Comparison of ENCODE assay signal across 26 mouse cellular contexts in genomic region chr13:114048688-114049087, GRCm38 (mm10).
DNase-seq lines count a peak whose midpoint lies in the region; ATAC-seq and TF ChIP-seq lines count a peak whose summit lies in the region.
"Had no signal": no experiment of that assay in that cellular context is flagged by ENCODE, and none has a peak within 500 bp of the region (broad histone marks: within the 10 kb centered on the region; RNA-seq: fewer than 3 reads in every experiment).

No protein-coding gene starts in this region.

- 0 out of 2 replicates have a peak, but pooled peaks cover 6% of the 10 kb centered on the region for H3K27me3 ChIP-seq in forebrain, embryonic 10.5 days (ENCODE audit: poor library complexity, severe bottlenecking)
- no peaks in the 10 kb centered on the region for H3K27me3 ChIP-seq in forebrain, embryonic 14.5 days (replicated peaks; ENCODE audit: control insufficient read depth, insufficient read depth, low read length)
- peaks cover 7% of the 10 kb centered on the region; the same call in 1 of the 2 replicates for H3K27me3 ChIP-seq in hindbrain, embryonic 10.5 days (ENCODE audit: insufficient read depth, poor library complexity, severe bottlenecking)
- no peaks in the 10 kb centered on the region for H3K27me3 ChIP-seq in hindbrain, embryonic 11.5 days (ENCODE audit: control insufficient read depth, insufficient read depth, low read length)
- no peaks in the 10 kb centered on the region for H3K27me3 ChIP-seq in ES-Bruce4 (ENCODE audit: control insufficient read depth, insufficient read depth, low read length, poor library complexity, severe bottlenecking)
- H3K27me3 ChIP-seq: embryonic facial prominence, embryonic 13.5 days; forebrain, embryonic 15.5 days; heart, embryonic 12.5 days; heart, embryonic 15.5 days; hindbrain, embryonic 12.5 days; hindbrain, embryonic 15.5 days had no signal

- no peak overlapping the region for H3K9ac ChIP-seq in forebrain, embryonic 14.5 days (ENCODE audit: low read length)
- no peak overlapping the region for H3K9ac ChIP-seq in hindbrain, embryonic 11.5 days (ENCODE audit: low read depth, low read length)
- no peak overlapping the region for H3K9ac ChIP-seq in ES-Bruce4 (ENCODE audit: low read depth, poor library complexity, severe bottlenecking)
- H3K9ac ChIP-seq: embryonic facial prominence, embryonic 13.5 days; forebrain, embryonic 15.5 days; heart, embryonic 12.5 days; heart, embryonic 15.5 days; hindbrain, embryonic 12.5 days; hindbrain, embryonic 15.5 days had no signal

- H3K4me3 ChIP-seq in forebrain, embryonic 10.5 days: no peak overlapping the region
- H3K4me3 ChIP-seq in forebrain, embryonic 14.5 days (ENCODE audit: low read depth, low read length): no peak overlapping the region
- no peak overlapping the region for H3K4me3 ChIP-seq in hindbrain, embryonic 10.5 days
- no peak overlapping the region for H3K4me3 ChIP-seq in hindbrain, embryonic 11.5 days (ENCODE audit: low read depth, low read length)
- no peak overlapping the region for H3K4me3 ChIP-seq in ES-Bruce4 (ENCODE audit: low read depth, low read length)
- H3K4me3 ChIP-seq: embryonic facial prominence, embryonic 10.5 days; embryonic facial prominence, embryonic 13.5 days; erythroblast, embryonic 14.5 days; forebrain, embryonic 15.5 days; heart, embryonic 12.5 days; heart, embryonic 15.5 days; hindbrain, embryonic 12.5 days; hindbrain, embryonic 15.5 days had no signal

- no peaks in the 10 kb centered on the region for H3K9me3 ChIP-seq in forebrain, embryonic 10.5 days
- no peaks in the 10 kb centered on the region for H3K9me3 ChIP-seq in forebrain, embryonic 14.5 days (replicated peaks; ENCODE audit: control insufficient read depth, low read length)
- no peaks in the 10 kb centered on the region for H3K9me3 ChIP-seq in hindbrain, embryonic 10.5 days
- no peaks in the 10 kb centered on the region for H3K9me3 ChIP-seq in hindbrain, embryonic 11.5 days (ENCODE audit: control insufficient read depth, low read length)
- 0 out of 2 replicates have a peak, but pooled peaks cover under 1% of the 10 kb centered on the region for H3K9me3 ChIP-seq in ES-Bruce4 (replicated peaks; ENCODE audit: control insufficient read depth, insufficient read depth, low read length, poor library complexity, severe bottlenecking)
- H3K9me3 ChIP-seq: embryonic facial prominence, embryonic 10.5 days; embryonic facial prominence, embryonic 13.5 days; forebrain, embryonic 15.5 days; G1E; heart, embryonic 12.5 days; heart, embryonic 15.5 days; hindbrain, embryonic 12.5 days; hindbrain, embryonic 15.5 days had no signal

- H3K4me1 ChIP-seq in forebrain, embryonic 10.5 days: peaks cover 57% of the 10 kb centered on the region
- no peaks in the 10 kb centered on the region; the same call in 1 of the 2 replicates for H3K4me1 ChIP-seq in forebrain, embryonic 14.5 days (ENCODE audit: control insufficient read depth, insufficient read depth, low read length)
- peaks cover 61% of the 10 kb centered on the region for H3K4me1 ChIP-seq in hindbrain, embryonic 10.5 days (replicated peaks)
- H3K4me1 ChIP-seq in hindbrain, embryonic 11.5 days (replicated peaks; ENCODE audit: control insufficient read depth, insufficient read depth, low read length): peaks cover 6% of the 10 kb centered on the region; the same call in 1 of the 2 replicates
- peaks cover 2% of the 10 kb centered on the region for H3K4me1 ChIP-seq in ES-Bruce4 (ENCODE audit: control insufficient read depth, insufficient read depth, low read length)
- H3K4me1 ChIP-seq: embryonic facial prominence, embryonic 13.5 days; heart, embryonic 15.5 days had no signal

- WGBS in forebrain, embryonic 10.5 days: 31% methylated on average over 3 of the region's 3 CpGs
- WGBS in forebrain, embryonic 14.5 days: 29% methylated on average over 3 of the region's 3 CpGs
- WGBS in hindbrain, embryonic 10.5 days: 19% methylated on average over 3 of the region's 3 CpGs
- WGBS in hindbrain, embryonic 11.5 days: 7% methylated on average over 3 of the region's 3 CpGs

- 0 out of 2 replicates have a peak overlapping the region, but pooled peaks have one; percentile 21 for H3K27ac ChIP-seq in forebrain, embryonic 10.5 days
- H3K27ac ChIP-seq in forebrain, embryonic 14.5 days (ENCODE audit: low read depth, low read length): no peak overlapping the region
- peak overlapping the region; percentile 66 for H3K27ac ChIP-seq in hindbrain, embryonic 10.5 days
- H3K27ac ChIP-seq in hindbrain, embryonic 11.5 days (ENCODE audit: low read depth, low read length): no peak overlapping the region
- H3K27ac ChIP-seq in ES-Bruce4 (ENCODE audit: insufficient read depth, low read length): peak overlapping the region; percentile 13; the same call in 1 of the 2 replicates
- H3K27ac ChIP-seq: embryonic facial prominence, embryonic 10.5 days; embryonic facial prominence, embryonic 13.5 days; forebrain, embryonic 15.5 days; heart, embryonic 15.5 days; hindbrain, embryonic 12.5 days; hindbrain, embryonic 15.5 days had no signal

- TF ChIP-seq EP300 in ES-Bruce4 (IDR thresholded peaks at IDR 0.05; ENCODE audit: insufficient read depth, low read depth, low read length): no peak

- H3K36me3 ChIP-seq in forebrain, embryonic 10.5 days (replicated peaks): no peaks in the 10 kb centered on the region
- H3K36me3 ChIP-seq in forebrain, embryonic 14.5 days (ENCODE audit: control insufficient read depth, insufficient read depth, low read length): no peaks in the 10 kb centered on the region
- H3K36me3 ChIP-seq in hindbrain, embryonic 10.5 days: no peaks in the 10 kb centered on the region
- H3K36me3 ChIP-seq in hindbrain, embryonic 11.5 days (ENCODE audit: control insufficient read depth, insufficient read depth, low read length): no peaks in the 10 kb centered on the region
- no peaks in the 10 kb centered on the region for H3K36me3 ChIP-seq in ES-Bruce4 (ENCODE audit: control insufficient read depth, insufficient read depth, low read length, poor library complexity, severe bottlenecking)
- H3K36me3 ChIP-seq: embryonic facial prominence, embryonic 10.5 days; embryonic facial prominence, embryonic 13.5 days; forebrain, embryonic 15.5 days; heart, embryonic 12.5 days; heart, embryonic 15.5 days; hindbrain, embryonic 12.5 days; hindbrain, embryonic 15.5 days had no signal

- no peak for TF ChIP-seq CTCF in ES-Bruce4 (IDR thresholded peaks at IDR 0.05; ENCODE audit: low read depth, low read length)

- ATAC-seq in forebrain, embryonic 14.5 days: no peak
- ATAC-seq in hindbrain, embryonic 11.5 days (ENCODE audit: low FRiP score): no peak
- ATAC-seq: forebrain, embryonic 15.5 days; intestine, postnatal 0 days had no signal

- DNase-seq in forebrain, embryonic 10.5 days (ENCODE audit: extremely low spot score, low spot score): no peak
- no peak for DNase-seq in forebrain, embryonic 14.5 days (ENCODE audit: low spot score)
- no peak for DNase-seq in hindbrain, embryonic 10.5 days (ENCODE audit: low spot score)
- DNase-seq in hindbrain, embryonic 11.5 days (ENCODE audit: low spot score): no peak
- DNase-seq in kidney, postnatal 25 days: no peak
- DNase-seq: adrenal gland, postnatal 25 days; cerebellum, adult 11-12 months; cerebellum, adult 8-10 months; cerebellum, postnatal 10 days; cerebellum, postnatal 36 days; embryo, embryonic 11 days; gastrocnemius, postnatal 10 days; gastrocnemius, postnatal 36 days; heart, postnatal 10 days; heart, postnatal 36 days had no signal

- TF ChIP-seq POLR2A in ES-Bruce4 (IDR thresholded peaks at IDR 0.05; ENCODE audit: insufficient read depth, low read length): no peak

- H3K4me2 ChIP-seq in forebrain, embryonic 14.5 days (ENCODE audit: low read length): no peak overlapping the region
- H3K4me2 ChIP-seq in hindbrain, embryonic 11.5 days (replicated peaks; ENCODE audit: low read depth, low read length): no peak overlapping the region
- H3K4me2 ChIP-seq: embryonic facial prominence, embryonic 13.5 days; forebrain, embryonic 15.5 days; heart, embryonic 12.5 days; heart, embryonic 15.5 days; hindbrain, embryonic 12.5 days; hindbrain, embryonic 15.5 days had no signal

Comparison
In these comparisons a context has a peak if more than half of its experiments do, and no peak if none do; other contexts are left out.
1. H3K27ac ChIP-seq: peak in forebrain, embryonic 10.5 days (single experiment), hindbrain, embryonic 10.5 days (single experiment) and ES-Bruce4 (single experiment); none in forebrain, embryonic 14.5 days (single experiment) and hindbrain, embryonic 11.5 days (single experiment).